Mouse (Mus musculus) bone marrow, adult 2 months (tissue): ENCODE measurements at regions not wholly inside any gene's neighbourhood (a gene's known extent, or its start where the extent isn't known, plus 50 kb on each side); places are given as distances from the start of the nearest gene placed in this dataset.
"Not testable (repeated sequence)": the region's sequence is repeated elsewhere in the genome, so short reads cannot be mapped to it uniquely, and the experiment has no call there.

Experiments
- H3K27ac ChIP-seq: fragments of 200-500 bp; 2 replicates; pipeline ENCODE4 v1.5.1; 2012; ENCODE audit warnings: low read depth, mild to moderate bottlenecking, control low read depth, inconsistent platforms, low read length; ENCODE audit not compliant: control insufficient read depth, poor library complexity, insufficient read depth
- H3K4me1 ChIP-seq: fragments of 200-500 bp; 2 replicates; pipeline ENCODE4 v1.6.1; 2011; ENCODE audit warnings: low read length; ENCODE audit not compliant: control insufficient read depth, insufficient read depth
- H3K4me3 ChIP-seq: fragments of 200-500 bp; replicated peaks from 2 replicates; pipeline ENCODE3; 2011; ENCODE audit warnings: mild to moderate bottlenecking, low read depth, low read length, control low read depth; ENCODE audit not compliant: control insufficient read depth
- CTCF ChIP-seq: fragments of 200-500 bp; IDR thresholded peaks from 2 replicates; pipeline ENCODE4 v1.5.1; 2011; ENCODE audit warnings: low read length, control low read depth; ENCODE audit not compliant: control insufficient read depth, insufficient read depth
- POLR2A ChIP-seq: fragments of 200-500 bp; IDR thresholded peaks from 2 replicates; pipeline ENCODE4 v1.6.1; 2011; ENCODE audit warnings: low read depth, mild to moderate bottlenecking, control low read depth, low read length, borderline replicate concordance; ENCODE audit not compliant: control insufficient read depth
- WGBS: fragments of 180-500 bp; shearing (Covaris S2); methylation state at CpG from one replicate; pipeline ENCODE4 v1.1.7; 2018; 5-methylcytosine and 5-hydroxymethylcytosine counted together

DNA sequence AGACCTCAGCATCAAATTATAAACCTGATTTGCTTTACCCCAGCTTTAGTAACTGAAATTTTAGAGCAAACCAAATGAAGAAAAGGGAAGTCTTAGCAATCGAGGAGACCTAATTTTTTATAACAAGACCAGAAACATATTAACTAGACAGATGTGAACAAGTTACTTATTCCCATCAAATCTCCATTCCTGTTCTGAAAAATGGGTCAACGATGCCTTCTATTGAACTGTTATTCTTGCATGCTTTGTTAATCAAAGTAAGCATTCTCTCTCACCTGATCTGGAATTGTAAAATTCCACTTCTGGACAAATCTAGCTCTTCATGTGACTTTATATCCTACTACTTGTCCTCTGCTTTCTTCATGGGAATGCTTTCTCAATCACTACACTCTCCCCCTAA lies 137.6 kb downstream of the Arrdc3 start:
- Histone ChIP-seq H3K4me3 (no peak overlapping the region), H3K27ac (no peak overlapping the region), H3K4me1 (no peaks in the 10 kb centered on the region)
- WGBS: 65% methylated on average over 2 of the region's 2 CpGs
- TF ChIP-seq CTCF: no peak
- no peak for TF ChIP-seq POLR2A

DNA sequence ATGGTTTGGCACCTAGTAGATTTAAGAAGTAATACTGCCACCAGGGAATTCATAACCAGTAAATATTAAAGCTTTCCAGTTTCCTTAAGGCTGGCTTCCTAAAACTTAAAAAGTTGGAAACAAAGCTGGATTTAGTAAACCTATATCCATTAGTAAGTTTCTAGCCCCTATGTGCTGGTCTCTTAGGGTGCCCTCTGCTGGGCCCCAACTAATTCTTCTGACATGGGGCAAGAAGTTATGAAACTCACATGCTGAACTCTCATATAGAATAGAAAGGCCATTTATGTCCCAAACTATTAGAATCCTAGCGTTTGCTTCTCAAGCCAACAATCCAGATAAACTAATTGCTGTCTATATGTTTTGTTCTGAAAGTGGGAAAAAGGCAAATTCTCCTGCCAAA lies 139.2 kb downstream of the Arrdc3 start:
- H3K4me1 ChIP-seq: no peaks in the 10 kb centered on the region
- no peak overlapping the region for H3K27ac ChIP-seq
- WGBS: 80% methylated on average over 1 of the region's 1 CpGs
- TF ChIP-seq CTCF (no peak), POLR2A (no peak)
- no peak overlapping the region for H3K4me3 ChIP-seq

DNA sequence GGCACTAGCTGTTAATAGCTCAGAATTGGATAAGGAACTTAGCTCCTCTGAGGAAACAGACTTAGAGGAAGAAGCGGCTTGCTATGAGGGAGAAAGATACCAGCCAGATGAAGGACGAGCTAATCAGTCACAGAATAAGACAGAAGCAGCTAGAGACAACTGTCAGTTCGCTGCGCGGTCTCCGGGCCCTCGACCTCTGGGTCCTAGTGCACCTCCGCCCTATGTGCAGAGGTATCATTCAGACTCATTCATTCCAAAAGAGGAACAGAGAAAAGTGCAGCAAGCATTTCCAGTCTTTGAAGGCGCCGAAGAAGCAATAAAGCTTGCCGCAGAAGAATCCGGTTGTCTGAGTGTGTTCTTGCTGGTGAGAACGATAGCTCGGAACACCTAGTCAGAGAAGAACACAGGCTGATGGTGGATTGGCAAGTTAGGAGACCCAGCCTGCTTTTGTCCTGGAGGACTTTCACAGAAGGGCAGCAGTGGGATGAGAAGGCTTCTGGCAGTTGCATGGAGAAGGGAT lies 142.1 kb downstream of the Arrdc3 start:
- not testable (repeated sequence) for H3K27ac ChIP-seq, H3K4me3 ChIP-seq, H3K4me1 ChIP-seq
- 89% methylated on average over 14 of the region's 14 CpGs for WGBS

DNA sequence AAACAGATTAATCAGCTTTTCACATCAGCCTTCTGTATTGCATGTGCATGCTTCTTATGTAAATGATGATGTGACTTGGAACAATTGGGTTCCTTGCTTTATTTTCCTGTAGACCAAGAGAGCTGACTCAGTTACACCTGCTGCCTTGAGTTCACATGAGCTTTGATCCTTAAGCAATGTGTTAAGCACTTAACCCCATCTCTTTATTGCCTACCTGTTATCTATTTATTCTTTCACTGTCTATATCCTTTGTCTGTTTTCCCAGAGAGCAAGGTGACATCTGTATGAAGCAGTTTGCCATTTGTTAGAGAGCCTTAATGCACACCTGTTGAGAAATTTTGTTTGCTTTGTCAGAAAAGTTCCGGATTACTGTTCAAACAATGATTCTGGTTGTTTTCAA lies 154.1 kb downstream of the Arrdc3 start:
- TF ChIP-seq CTCF (no peak), POLR2A (no peak)
- Histone ChIP-seq H3K27ac (no peak overlapping the region), H3K4me3 (no peak overlapping the region), H3K4me1 (no peaks in the 10 kb centered on the region)
- 79% methylated on average over 1 of the region's 1 CpGs for WGBS

DNA sequence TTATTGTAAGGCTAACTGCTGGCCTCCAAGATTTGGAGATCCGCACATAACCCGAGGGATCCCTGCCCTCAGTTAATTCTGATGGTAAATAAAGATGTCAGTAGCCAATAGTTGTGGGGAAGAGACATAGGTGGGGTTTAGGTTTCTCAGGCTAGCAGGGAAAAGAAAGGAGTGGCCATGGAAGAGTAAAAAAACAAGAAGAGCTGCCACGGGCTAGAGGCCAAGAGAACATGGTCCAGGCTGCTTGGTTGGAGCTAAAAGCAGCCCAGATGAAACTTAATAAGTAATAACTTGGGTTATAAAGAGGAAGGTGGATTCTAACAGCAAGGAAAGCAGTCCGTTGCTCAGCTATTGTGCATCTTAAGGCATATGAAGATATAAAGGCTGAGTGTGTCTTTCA lies 155.6 kb downstream of the Arrdc3 start:
- no peak for TF ChIP-seq CTCF
- WGBS: 80% methylated on average over 4 of the region's 4 CpGs

DNA sequence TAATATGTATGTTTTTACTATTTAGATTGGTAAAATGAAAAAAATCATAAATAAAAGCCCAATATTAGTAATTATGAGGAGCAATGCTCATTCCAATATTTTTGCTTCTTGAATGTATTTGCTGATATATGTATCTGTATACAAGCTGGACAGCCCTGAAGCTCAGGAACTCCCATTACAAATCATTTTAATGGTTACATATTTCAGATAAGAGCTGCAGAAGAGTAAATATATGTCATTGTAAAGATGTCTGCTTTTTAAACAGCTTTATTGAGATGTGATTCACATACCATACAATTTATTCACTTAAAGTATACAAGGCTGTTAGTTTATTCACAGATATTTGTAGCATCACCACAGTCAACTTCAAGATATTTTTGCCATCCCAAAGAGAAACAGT lies 157.3 kb downstream of the Arrdc3 start:
- no peak for TF ChIP-seq CTCF
- no peak for TF ChIP-seq POLR2A
- no peak overlapping the region for H3K27ac ChIP-seq
- H3K4me1 ChIP-seq: no peaks in the 10 kb centered on the region
- H3K4me3 ChIP-seq: no peak overlapping the region

More for the DNA sequence above, 155.6 kb downstream of the Arrdc3 start:
- no peaks in the 10 kb centered on the region for H3K4me1 ChIP-seq
- H3K27ac ChIP-seq: no peak overlapping the region
- no peak overlapping the region for H3K4me3 ChIP-seq

DNA sequence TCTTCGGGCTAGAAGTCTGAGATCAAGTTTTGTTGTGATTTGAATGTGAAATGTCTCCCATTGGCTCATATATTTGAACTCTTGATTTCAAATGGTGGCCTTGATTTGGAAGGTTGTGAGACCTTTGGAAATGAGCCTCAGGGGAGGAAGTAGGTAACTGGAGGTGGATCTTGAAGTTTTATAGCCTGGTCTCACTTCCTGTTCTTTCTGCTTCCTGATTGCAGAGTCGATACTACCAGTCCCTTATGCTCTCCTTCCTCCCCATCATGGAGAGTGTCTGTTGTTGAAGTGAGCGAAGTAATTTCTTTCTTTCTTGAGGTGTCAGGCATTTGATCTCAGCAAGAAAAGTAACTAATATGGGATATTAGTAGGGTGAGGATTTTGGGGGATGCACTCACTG lies 158.5 kb downstream of the Arrdc3 start:
- Histone ChIP-seq H3K27ac (no peak overlapping the region), H3K4me3 (no peak overlapping the region), H3K4me1 (no peaks in the 10 kb centered on the region)
- TF ChIP-seq CTCF (no peak), POLR2A (no peak)
- 63% methylated on average over 3 of the region's 3 CpGs for WGBS
